Mouse (Mus musculus) hindbrain, postnatal 0 days (tissue): ENCODE measurements around the gene Dnah11. TPM values are rescaled to one million over a fixed set of nuclear protein-coding genes. Genes with fewer than 3 reads are reported as not detected.
"Not testable (repeated sequence)": the region's sequence is repeated elsewhere in the genome, so short reads cannot be mapped to it uniquely, and the experiment has no call there.

Experiments
- ATAC-seq: fragments of 200-750 bp; cut with Nextera tagmentation; 2 replicates; pipeline ENCODE4 v1.8.0; 2017; ENCODE audit warnings: mild to moderate bottlenecking, moderate TSS enrichment, moderate library complexity
- DNase-seq: peaks from one replicate; pipeline ENCODE4 v3.0.0-alpha.2; 2015; ENCODE audit warnings: low spot score
- H3K27ac ChIP-seq: fragments of 300-500 bp; sonication (generic); 2 replicates; pipeline ENCODE4 v1.5.1; 2014; ENCODE audit warnings: mild to moderate bottlenecking
- H3K27me3 ChIP-seq: fragments of 300-500 bp; sonication (generic); 2 replicates; pipeline ENCODE4 v1.6.1; 2014; ENCODE audit warnings: low read length, mixed read lengths; ENCODE audit not compliant: insufficient read depth
- H3K36me3 ChIP-seq: fragments of 300-500 bp; sonication (generic); 2 replicates; pipeline ENCODE4 v1.6.1; 2014; ENCODE audit warnings: low read length, mixed read lengths; ENCODE audit not compliant: insufficient read depth
- H3K4me1 ChIP-seq: fragments of 300-500 bp; sonication (generic); 2 replicates; pipeline ENCODE4 v1.6.1; 2014; ENCODE audit warnings: antibody characterized with exemption, low read length, mixed read lengths; ENCODE audit not compliant: insufficient read depth
- H3K4me2 ChIP-seq: fragments of 300-500 bp; sonication (generic); 2 replicates; pipeline ENCODE4 v1.6.1; 2014; ENCODE audit warnings: low read depth, mild to moderate bottlenecking, low read length, moderate library complexity, mixed read lengths
- H3K4me3 ChIP-seq: fragments of 300-500 bp; sonication (generic); 2 replicates; pipeline ENCODE4 v1.5.1; 2014; ENCODE audit warnings: low read length
- H3K9ac ChIP-seq: fragments of 300-500 bp; sonication (generic); replicated peaks from 2 replicates; pipeline ENCODE4 v1.6.1; 2014; ENCODE audit warnings: mild to moderate bottlenecking, low read length, moderate library complexity, mixed read lengths
- H3K9me3 ChIP-seq: fragments of 300-500 bp; sonication (generic); 2 replicates; pipeline ENCODE4 v1.6.1; 2016; ENCODE audit warnings: low read length, mixed read lengths
- CTCF ChIP-seq: IDR thresholded peaks from 2 replicates; pipeline ENCODE4 v1.5.1; 2016; ENCODE audit warnings: antibody characterized with exemption, control low read depth, low read depth
- WGBS: fragments of 180-500 bp; shearing (Covaris S2); extraction: QIAGEN DNeasy Blood & Tissue Kit; methylation state at CpG from one replicate; pipeline ENCODE4 v1.1.7; 2014; 5-methylcytosine and 5-hydroxymethylcytosine counted together
- polyA plus RNA-seq: library from polyadenylated mRNA; unstranded; fragments of >200 nt; fragmentation: Nextera tagmentation; extraction: Ambion mirVana; gene quantifications from 2 replicates; pipeline ENCODE4 v1.2.1, GENCODE M21; 2015
- total RNA-seq: library from RNA; depleted of rRNA; stranded (reverse); fragments of >200 nt; gene quantifications from 2 replicates; pipeline ENCODE4 v1.2.3, GENCODE M21; 2014

Dnah11 gene
- total and polyA plus RNA-seq, 2 experiments from 2014 or later = 0.09 to 1.5 TPM

DNA sequence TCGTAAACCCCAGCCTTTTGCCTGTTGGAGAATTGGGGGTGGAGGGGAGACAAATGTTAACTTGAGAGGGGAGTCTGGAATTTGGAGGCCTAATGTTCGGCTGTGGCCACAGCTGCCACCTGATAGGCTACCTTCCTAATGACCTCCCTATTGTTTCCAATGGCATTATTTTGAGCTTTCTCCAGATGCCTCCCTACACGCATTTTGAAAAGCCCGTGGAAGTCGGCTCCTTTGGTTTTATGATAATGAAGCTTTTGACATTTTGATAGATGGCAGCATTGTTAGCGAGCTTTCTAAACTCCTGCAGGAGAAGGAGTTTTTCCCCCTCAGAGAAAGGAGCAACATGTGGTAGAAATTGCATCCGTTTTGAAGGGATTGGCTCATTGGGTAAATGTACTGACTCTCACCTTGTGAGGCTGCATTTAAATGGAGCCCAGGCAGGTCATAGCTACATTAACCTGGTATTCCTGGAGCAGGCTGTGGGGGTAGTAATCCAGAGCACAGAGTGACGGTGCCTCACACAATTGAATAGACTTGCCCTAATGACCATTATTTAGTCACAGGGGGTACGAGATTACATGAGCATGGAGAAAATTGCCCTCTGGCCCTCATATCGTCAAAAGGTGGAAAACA, 284.1 kb downstream of the Dnah11 start:
- Histone ChIP-seq H3K9ac (no peak overlapping the region), H3K4me3 (no peak overlapping the region), H3K36me3 (no peaks in the 10 kb centered on the region), H3K4me2 (no peak overlapping the region), H3K27ac (no peak overlapping the region), H3K27me3 (no peaks in the 10 kb centered on the region), H3K9me3 (no peaks in the 10 kb centered on the region), H3K4me1 (no peaks in the 10 kb centered on the region)
- 16% methylated on average over 10 of the region's 10 CpGs for WGBS
- DNase-seq (peak; percentile 26), ATAC-seq (no peak)
- no peak for TF ChIP-seq CTCF

DNA sequence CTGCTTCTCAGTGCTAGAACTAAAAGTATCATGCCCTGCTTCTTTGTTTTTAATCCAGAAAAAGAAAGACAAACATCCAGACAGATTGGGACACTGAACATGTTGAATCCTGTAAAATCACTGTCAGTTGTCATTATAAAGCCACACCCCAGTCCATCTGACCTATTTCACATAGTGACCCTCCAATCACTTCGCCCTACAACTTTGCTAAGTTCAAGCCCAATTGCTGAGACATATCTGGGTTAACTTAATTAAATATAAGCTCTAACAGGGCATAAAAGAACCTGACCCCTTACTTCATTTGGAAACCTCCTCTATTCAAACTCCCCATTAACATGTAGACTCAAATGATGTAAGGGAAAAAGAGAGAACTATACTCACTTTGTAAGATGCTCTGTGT, 287.4 kb downstream of the Dnah11 start:
- Histone ChIP-seq H3K9me3 (no peaks in the 10 kb centered on the region), H3K4me3 (no peak overlapping the region), H3K27ac (no peak overlapping the region), H3K4me1 (no peaks in the 10 kb centered on the region), H3K4me2 (no peak overlapping the region), H3K9ac (no peak overlapping the region), H3K27me3 (no peaks in the 10 kb centered on the region), H3K36me3 (no peaks in the 10 kb centered on the region)
- no peak for DNase-seq
- 78% methylated on average over 1 of the region's 1 CpGs for WGBS
- TF ChIP-seq CTCF = no peak
- no peak for ATAC-seq

DNA sequence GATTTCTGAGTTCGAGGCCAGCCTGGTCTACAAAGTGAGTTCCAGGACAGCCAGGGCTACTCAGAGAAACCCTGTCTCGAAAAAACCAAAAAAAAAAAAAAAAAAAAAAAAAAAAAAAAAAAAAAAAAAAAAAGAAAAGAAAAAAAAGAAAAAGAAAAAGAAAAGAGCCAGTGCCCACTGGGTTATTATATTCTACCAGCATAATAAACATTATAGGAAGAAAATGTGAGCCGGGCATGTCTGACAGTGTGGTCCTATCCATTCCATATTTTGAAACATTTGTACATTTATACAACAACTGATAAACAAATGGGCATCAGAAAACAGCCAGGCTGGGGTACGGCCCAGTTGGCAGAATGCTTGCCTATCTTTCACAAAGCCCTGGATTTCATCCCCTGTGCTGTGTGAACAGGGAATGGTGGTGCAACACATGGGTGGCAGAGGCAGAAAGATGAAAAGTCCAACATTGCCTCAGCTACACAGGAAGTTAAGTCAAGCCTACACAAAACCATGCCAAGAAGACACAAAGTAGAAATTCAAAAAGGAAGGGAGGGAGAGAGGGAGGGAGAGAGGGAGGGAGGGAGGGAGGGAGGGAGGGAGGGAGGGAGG, 293.5 kb downstream of the Dnah11 start:
- not testable (repeated sequence) for DNase-seq, H3K27ac ChIP-seq

DNA sequence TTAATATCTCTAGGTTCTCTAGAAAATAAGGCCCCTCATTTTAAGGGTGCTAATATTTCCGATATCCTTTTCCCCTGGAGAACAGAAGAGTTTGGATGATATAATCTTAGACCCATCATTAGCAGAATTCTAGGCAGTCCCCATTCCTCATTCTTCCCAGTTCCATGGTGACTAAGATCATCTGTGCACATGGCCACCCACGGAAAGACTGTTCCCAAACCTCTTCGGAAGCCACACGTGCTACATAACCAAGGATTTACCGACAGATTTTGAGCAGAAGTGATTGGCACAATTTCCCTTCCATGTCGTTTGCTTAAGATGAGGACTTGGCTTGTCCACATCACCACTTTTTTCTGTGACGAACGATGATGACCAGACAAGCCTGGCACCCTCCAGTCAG, 295.2 kb downstream of the Dnah11 start:
- Histone ChIP-seq H3K4me2 (no peak overlapping the region), H3K9me3 (no peaks in the 10 kb centered on the region), H3K4me1 (no peaks in the 10 kb centered on the region), H3K4me3 (no peak overlapping the region), H3K27me3 (no peaks in the 10 kb centered on the region), H3K9ac (no peak overlapping the region), H3K27ac (no peak overlapping the region), H3K36me3 (no peaks in the 10 kb centered on the region)
- 86% methylated on average over 8 of the region's 8 CpGs for WGBS
- ATAC-seq = no peak
- no peak for DNase-seq
- TF ChIP-seq CTCF = no peak

More for the DNA sequence above, 293.5 kb downstream of the Dnah11 start:
- ATAC-seq, H3K4me2 ChIP-seq, H3K9me3 ChIP-seq, H3K4me1 ChIP-seq, H3K4me3 ChIP-seq, H3K27me3 ChIP-seq, H3K9ac ChIP-seq, H3K36me3 ChIP-seq: not testable (repeated sequence)
- 79% methylated on average over 4 of the region's 4 CpGs for whole genome bisulfite sequencing

DNA sequence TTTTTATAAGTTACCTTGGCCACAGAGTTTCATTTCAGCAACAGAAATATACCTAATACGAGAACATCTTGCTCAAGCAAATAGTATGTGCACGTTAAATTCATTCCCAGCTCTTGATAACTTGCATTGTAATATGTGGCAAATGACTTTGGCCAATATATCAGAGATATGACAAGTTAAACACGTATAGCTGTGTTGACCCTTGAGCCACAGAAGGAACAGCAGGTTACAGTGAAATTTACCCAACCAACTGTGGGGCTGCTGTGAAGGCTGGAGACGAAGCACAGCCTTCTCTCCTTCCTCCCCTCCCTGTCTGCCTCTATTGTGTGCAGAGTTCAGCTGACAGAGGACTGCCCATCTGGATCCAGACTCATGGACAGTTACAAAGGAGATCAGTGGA, 297.5 kb downstream of the Dnah11 start:
- not testable (repeated sequence) for H3K4me2 ChIP-seq, H3K27ac ChIP-seq
- WGBS = 36% methylated on average over 1 of the region's 4 CpGs

DNA sequence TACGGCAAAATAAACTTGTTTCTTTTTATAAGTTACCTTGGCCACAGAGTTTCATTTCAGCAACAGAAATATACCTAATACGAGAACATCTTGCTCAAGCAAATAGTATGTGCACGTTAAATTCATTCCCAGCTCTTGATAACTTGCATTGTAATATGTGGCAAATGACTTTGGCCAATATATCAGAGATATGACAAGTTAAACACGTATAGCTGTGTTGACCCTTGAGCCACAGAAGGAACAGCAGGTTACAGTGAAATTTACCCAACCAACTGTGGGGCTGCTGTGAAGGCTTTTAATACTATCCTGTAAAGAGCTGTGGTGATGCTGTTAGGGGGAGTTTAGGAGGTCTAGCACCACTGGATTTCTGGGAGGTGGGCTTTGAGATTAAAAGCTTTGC, 298.0 kb downstream of the Dnah11 start:
- H3K4me2 ChIP-seq, H3K4me3 ChIP-seq, ATAC-seq, H3K9me3 ChIP-seq, H3K9ac ChIP-seq, H3K4me1 ChIP-seq, H3K27me3 ChIP-seq, H3K36me3 ChIP-seq, H3K27ac ChIP-seq, DNase-seq: not testable (repeated sequence)
- no CpG with 5 or more reads among the region's 4 CpGs for WGBS

More for the DNA sequence above, 297.5 kb downstream of the Dnah11 start:
- not testable (repeated sequence) for DNase-seq, H3K27me3 ChIP-seq, H3K4me3 ChIP-seq, ATAC-seq, H3K9ac ChIP-seq, H3K36me3 ChIP-seq, H3K4me1 ChIP-seq, H3K9me3 ChIP-seq

DNA sequence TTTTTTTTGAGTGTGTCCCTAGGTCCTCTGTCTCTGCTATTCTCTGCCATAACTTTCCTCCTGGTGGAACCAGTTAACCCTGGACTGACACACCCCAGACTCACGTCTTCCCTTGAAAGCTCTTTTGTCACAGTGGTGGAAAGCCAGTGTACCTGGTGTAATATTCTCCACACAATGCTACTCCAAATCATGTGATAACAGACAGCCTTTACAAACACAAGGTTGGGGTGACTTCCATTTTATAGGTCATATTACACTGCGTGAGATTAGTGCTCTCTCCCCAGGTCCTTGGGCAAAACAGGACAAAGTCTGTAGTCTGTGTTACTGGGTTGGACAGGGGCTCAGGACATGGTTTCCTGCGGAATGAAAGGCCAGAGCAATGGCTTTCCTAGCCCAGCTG, 311.4 kb downstream of the Dnah11 start:
- WGBS = 85% methylated on average over 3 of the region's 3 CpGs
- no peak overlapping the region for H3K4me3 ChIP-seq
- no peaks in the 10 kb centered on the region for H3K4me1 ChIP-seq
- no peaks in the 10 kb centered on the region for H3K36me3 ChIP-seq
- no peak overlapping the region for H3K4me2 ChIP-seq
- H3K27me3 ChIP-seq = no peaks in the 10 kb centered on the region
- no peaks in the 10 kb centered on the region for H3K9me3 ChIP-seq
- no peak overlapping the region for H3K9ac ChIP-seq
- no peak for DNase-seq
- TF ChIP-seq CTCF = no peak
- H3K27ac ChIP-seq = no peak overlapping the region
- ATAC-seq = no peak
